Mouse (Mus musculus) adrenal gland, postnatal 25 days (tissue): ENCODE data around the gene Olfr220. TPM values are rescaled to one million over a fixed set of nuclear protein-coding genes. Genes with fewer than 3 reads are reported as not detected.

Experiments
- DNase-seq: peaks from one replicate; pipeline ENCODE4 v3.0.0; 2021; ENCODE audit warnings: mixed read lengths
- long read RNA-seq: library from polyadenylated mRNA; stranded (forward); transcript quantifications from one replicate; pipeline ENCODE4 v2.0.0, GENCODE M21; 2021
- total RNA-seq: library from RNA; stranded (reverse); gene quantifications from 2 replicates; pipeline ENCODE4 v1.2.3, GENCODE M21; 2021

The Olfr220 gene
- total RNA-seq, result not detected in 2 replicates
- long read RNA-seq, result 0 reads

- DNase-seq, result no peak
Observed at GRCm38 (mm10) chr1:174441782-174442181, at the start of gene Olfr220. Gene Olfr220, plus strand, starts transcription at chr1:174442082.

- no peak for DNase-seq
Observed at GRCm38 (mm10) chr1:174422959-174423358, 18.9 kb upstream of the Olfr220 start.

GRCm38 (mm10) chr1:174423764-174424163 lies 18.1 kb upstream of the Olfr220 start, which contains the start of gene Olfr414:
Gene Olfr414, plus strand, starts transcription at chr1:174424064.
- no peak for DNase-seq

- no peak for DNase-seq
Observed at GRCm38 (mm10) chr1:174426180-174426986, 15.5 kb upstream of the Olfr220 start.

- no peak for DNase-seq
Observed at GRCm38 (mm10) chr1:174427402-174427801, 14.5 kb upstream of the Olfr220 start.

GRCm38 (mm10) chr1:174428407-174428806 lies 13.5 kb upstream of the Olfr220 start:
- no peak for DNase-seq

- DNase-seq, result no peak
Observed at GRCm38 (mm10) chr1:174434121-174434520, 7.8 kb upstream of the Olfr220 start.

GRCm38 (mm10) chr1:174455100-174455499 lies 13.2 kb downstream of the Olfr220 start:
- no peak for DNase-seq

- no peak for DNase-seq
Observed at GRCm38 (mm10) chr1:174465385-174465784, 23.5 kb downstream of the Olfr220 start.

GRCm38 (mm10) chr1:174466240-174466639 lies 24.4 kb downstream of the Olfr220 start:
- DNase-seq, result no peak

- DNase-seq, result peak; percentile 5
Observed at GRCm38 (mm10) chr1:174469736-174470135, 27.9 kb downstream of the Olfr220 start.

- DNase-seq, result no peak
Observed at GRCm38 (mm10) chr1:174482567-174482966, 40.7 kb downstream of the Olfr220 start.

- DNase-seq, result no peak
Observed at GRCm38 (mm10) chr1:174500064-174500463, 58.2 kb downstream of the Olfr220 start.

Other genes starting within 250 kb of the Olfr220 start
- gene Olfr419, start 190.0 kb upstream of the Olfr220 start, total RNA-seq, result not detected in 2 replicates
- not detected in 2 replicates for gene Mptx1, start 111.6 kb upstream of the Olfr220 start, total RNA-seq
- not detected in 2 replicates for gene Olfr417, start 77.0 kb upstream of the Olfr220 start, total RNA-seq
- gene Olfr248, start 51.0 kb upstream of the Olfr220 start, total RNA-seq, result not detected in 2 replicates
- not detected in 2 replicates for gene Olfr414, start 18.0 kb upstream of the Olfr220 start, total RNA-seq
- 3.4 and 5.0 TPM in 2 replicates for gene Fmn2, start 59.7 kb downstream of the Olfr220 start, total RNA-seq